Mouse (Mus musculus) myocyte (in vitro differentiated cells): Measurements from ENCODE around the gene Inpp4b. TPM values are rescaled to one million over a fixed set of nuclear protein-coding genes. Genes with fewer than 3 reads are reported as not detected.

ENCODE experiments used
- H3K27me3 ChIP-seq: one replicate; pipeline ENCODE4 v1.6.1; 2011; ENCODE audit not compliant: control insufficient read depth, insufficient read depth, insufficient read length
- H3K36me3 ChIP-seq: one replicate; pipeline ENCODE4 v1.6.1; 2011; ENCODE audit not compliant: control insufficient read depth, insufficient read depth
- H3K4me2 ChIP-seq: one replicate; pipeline ENCODE4 v1.6.1; 2011; ENCODE audit warnings: low read depth, control low read depth
- H3K4me3 ChIP-seq: one replicate; pipeline ENCODE4 v1.5.1; 2011; ENCODE audit warnings: mild to moderate bottlenecking, control low read depth, moderate library complexity
- H3K79me2 ChIP-seq: one replicate; pipeline ENCODE4 v1.6.1; 2011; ENCODE audit not compliant: control insufficient read depth, insufficient read depth
- H3ac ChIP-seq: one replicate; pipeline ENCODE4 v1.6.1; 2011; ENCODE audit not compliant: control insufficient read depth, insufficient read length
- CEBPB ChIP-seq: IDR thresholded peaks from 2 replicates; pipeline ENCODE4 v1.6.1; 2011; ENCODE audit warnings: mild to moderate bottlenecking, moderate library complexity; ENCODE audit not compliant: poor library complexity, insufficient read depth, severe bottlenecking
- E2F4 ChIP-seq: IDR thresholded peaks from one replicate; pipeline ENCODE4 v1.6.1; 2011; ENCODE audit warnings: mild to moderate bottlenecking, control low read depth, moderate library complexity; ENCODE audit not compliant: insufficient read depth
- MAX ChIP-seq: IDR thresholded peaks from one replicate; pipeline ENCODE4 v1.6.1; 2011; ENCODE audit warnings: low read depth, mild to moderate bottlenecking, control low read depth
- MYOD1 ChIP-seq, 3 experiments: IDR thresholded peaks; one replicate each; pipeline ENCODE4 v1.6.1; 2011; ENCODE audit warnings: control low read depth in 2 of 3, low read depth in 2 of 3, mild to moderate bottlenecking in 2 of 3, moderate library complexity in 1 of 3; ENCODE audit not compliant: insufficient read length in 2 of 3, control insufficient read depth in 1 of 3
- MYOG ChIP-seq, 3 experiments: IDR thresholded peaks; one replicate each; pipeline ENCODE4 v1.6.1; 2011; ENCODE audit warnings: control low read depth in 2 of 3, low read depth in 2 of 3, mild to moderate bottlenecking in 2 of 3; ENCODE audit not compliant: insufficient read length in 2 of 3, control insufficient read depth in 1 of 3, insufficient read depth in 1 of 3
- POLR2A ChIP-seq: IDR thresholded peaks from one replicate; pipeline ENCODE4 v1.6.1; 2011; ENCODE audit warnings: low read depth, mild to moderate bottlenecking, control low read depth, moderate library complexity; ENCODE audit not compliant: insufficient read length
- POLR2AphosphoS2 ChIP-seq: IDR thresholded peaks from one replicate; pipeline ENCODE4 v1.6.1; 2011; ENCODE audit warnings: low read depth, control low read depth; ENCODE audit not compliant: insufficient read length
- REST ChIP-seq: IDR thresholded peaks from one replicate; pipeline ENCODE4 v1.6.1; 2011; ENCODE audit warnings: mild to moderate bottlenecking, control low read depth, moderate library complexity; ENCODE audit not compliant: insufficient read depth, insufficient read length
- SRF ChIP-seq: IDR thresholded peaks from one replicate; pipeline ENCODE4 v1.6.1; 2011; ENCODE audit warnings: low read depth; ENCODE audit not compliant: control insufficient read depth, insufficient read length
- TCF12 ChIP-seq: IDR thresholded peaks from one replicate; pipeline ENCODE4 v1.6.1; 2011; ENCODE audit warnings: mild to moderate bottlenecking, control low read depth; ENCODE audit not compliant: poor library complexity, insufficient read depth, severe bottlenecking
- TCF3 ChIP-seq: IDR thresholded peaks from one replicate; pipeline ENCODE4 v1.6.1; 2011; ENCODE audit warnings: low read depth, control low read depth; ENCODE audit not compliant: insufficient read length
- USF1 ChIP-seq: IDR thresholded peaks from one replicate; pipeline ENCODE4 v1.6.1; 2011; ENCODE audit warnings: low read depth, mild to moderate bottlenecking, control low read depth, moderate library complexity
- polyA plus RNA-seq: library from polyadenylated mRNA; unstranded; fragments of >200 nt; fragmentation: generic; extraction: Trizol; gene quantifications from one replicate; pipeline ENCODE4 v1.2.1, GENCODE M21; 2012; ENCODE audit warnings: missing spikeins

Inpp4b gene
- polyA plus RNA-seq, 1 experiment, result 5.6 TPM

- no peak overlapping the region for H3K4me2 ChIP-seq
- TF ChIP-seq MYOG (IDR thresholded peaks at IDR 0.05; ENCODE audit: control insufficient read depth in 1 of 3, insufficient read depth in 1 of 3, insufficient read length in 2 of 3, low read depth in 2 of 3), result no peak
- no peak for TF ChIP-seq REST
- no peak for TF ChIP-seq MYOD1 (IDR thresholded peaks at IDR 0.05; ENCODE audit: control insufficient read depth in 1 of 3, insufficient read length in 2 of 3, low read depth in 2 of 3)
- no peak for TF ChIP-seq MAX
- TF ChIP-seq CEBPB, result no peak
- TF ChIP-seq POLR2AphosphoS2, result no peak
- TF ChIP-seq SRF, result no peak
- TF ChIP-seq E2F4, result no peak
- no peak for TF ChIP-seq TCF12
- no peak for TF ChIP-seq USF1
- no peak for TF ChIP-seq TCF3
- TF ChIP-seq POLR2A, result no peak
- no peak overlapping the region for H3ac ChIP-seq
- H3K4me3 ChIP-seq, result no peak overlapping the region
- H3K79me2 ChIP-seq, result no peaks in the 10 kb centered on the region
- H3K27me3 ChIP-seq, result no peaks in the 10 kb centered on the region
- no peaks in the 10 kb centered on the region for H3K36me3 ChIP-seq
Observed at GRCm38 (mm10) chr8:81601136-81601535, 258.8 kb downstream of the Inpp4b start.

DNA sequence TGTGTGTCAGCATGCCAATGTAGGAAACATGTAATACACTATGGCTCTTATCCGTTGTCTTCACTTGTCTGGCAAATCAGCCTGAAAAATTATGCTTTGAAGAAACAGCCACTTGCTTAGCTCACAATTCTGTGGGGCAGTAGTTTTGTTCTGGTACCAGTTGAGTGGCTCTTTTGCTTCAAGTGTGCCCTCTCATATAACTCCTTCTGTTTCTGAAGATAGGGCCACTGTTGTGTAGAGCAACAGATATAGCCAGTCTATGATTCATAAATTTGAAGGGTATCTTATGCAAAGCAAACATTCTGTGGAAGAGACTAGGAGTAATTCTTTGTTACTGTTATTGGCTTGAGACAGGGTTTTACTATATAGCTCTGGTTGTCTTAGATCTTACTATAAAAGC is 265.7 kb downstream of the Inpp4b start:
- no peaks in the 10 kb centered on the region for H3K27me3 ChIP-seq
- H3K4me3 ChIP-seq, result no peak overlapping the region
- H3K4me2 ChIP-seq, result no peak overlapping the region
- no peak overlapping the region for H3ac ChIP-seq
- H3K36me3 ChIP-seq, result no peaks in the 10 kb centered on the region
- H3K79me2 ChIP-seq, result no peaks in the 10 kb centered on the region
- TF ChIP-seq CEBPB (no peak), TCF3 (no peak), MYOG (IDR thresholded peaks at IDR 0.05; ENCODE audit: control insufficient read depth in 1 of 3, insufficient read depth in 1 of 3, insufficient read length in 2 of 3, low read depth in 2 of 3) (no peak), TCF12 (no peak)

GRCm38 (mm10) chr8:81609064-81609463 is 266.7 kb downstream of the Inpp4b start:
- H3K4me2 ChIP-seq, result no peak overlapping the region
- no peaks in the 10 kb centered on the region for H3K36me3 ChIP-seq
- no peak overlapping the region for H3K4me3 ChIP-seq
- TF ChIP-seq MYOG (IDR thresholded peaks at IDR 0.05; ENCODE audit: control insufficient read depth in 1 of 3, insufficient read depth in 1 of 3, insufficient read length in 2 of 3, low read depth in 2 of 3), result no peak
- TF ChIP-seq TCF3, result no peak
- TF ChIP-seq POLR2A, result no peak
- no peak for TF ChIP-seq CEBPB
- no peak for TF ChIP-seq MYOD1 (IDR thresholded peaks at IDR 0.05; ENCODE audit: control insufficient read depth in 1 of 3, insufficient read length in 2 of 3, low read depth in 2 of 3)
- no peak for TF ChIP-seq E2F4
- no peak for TF ChIP-seq TCF12
- no peak for TF ChIP-seq SRF
- no peak for TF ChIP-seq REST
- no peak for TF ChIP-seq MAX
- TF ChIP-seq USF1, result no peak
- TF ChIP-seq POLR2AphosphoS2, result no peak
- H3K27me3 ChIP-seq, result no peaks in the 10 kb centered on the region
- no peak overlapping the region for H3ac ChIP-seq
- H3K79me2 ChIP-seq, result no peaks in the 10 kb centered on the region

GRCm38 (mm10) chr8:81612611-81613010 is 270.3 kb downstream of the Inpp4b start:
- Histone ChIP-seq H3K27me3 (no peaks in the 10 kb centered on the region), H3K4me2 (no peak overlapping the region), H3ac (no peak overlapping the region), H3K79me2 (no peaks in the 10 kb centered on the region), H3K36me3 (no peaks in the 10 kb centered on the region), H3K4me3 (no peak overlapping the region)
- TF ChIP-seq MYOG (IDR thresholded peaks at IDR 0.05; ENCODE audit: control insufficient read depth in 1 of 3, insufficient read depth in 1 of 3, insufficient read length in 2 of 3, low read depth in 2 of 3), result no peak
- TF ChIP-seq USF1, result no peak
- TF ChIP-seq SRF, result no peak
- no peak for TF ChIP-seq POLR2AphosphoS2
- no peak for TF ChIP-seq REST

DNA sequence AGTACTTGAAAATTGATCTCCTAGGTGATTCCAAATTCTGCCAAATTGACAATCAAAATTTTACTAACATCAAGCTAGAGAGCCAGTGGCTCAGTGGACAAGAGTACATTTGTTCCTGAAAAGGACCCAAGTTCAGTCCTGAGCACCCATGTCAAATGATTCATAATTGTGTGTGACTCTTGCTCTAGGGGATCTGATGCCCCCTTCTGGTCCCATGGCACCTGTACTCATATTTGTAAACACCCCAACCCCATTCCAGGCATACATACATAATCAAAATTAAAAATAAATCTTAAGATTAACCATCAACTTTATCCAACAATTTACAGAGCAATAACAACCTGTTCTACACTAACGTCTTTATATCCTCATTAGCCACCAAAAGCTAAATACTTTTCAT is 271.8 kb downstream of the Inpp4b start:
- Histone ChIP-seq H3K27me3 (no peaks in the 10 kb centered on the region), H3K4me2 (no peak overlapping the region), H3K79me2 (no peaks in the 10 kb centered on the region), H3ac (no peak overlapping the region), H3K36me3 (no peaks in the 10 kb centered on the region), H3K4me3 (no peak overlapping the region)
- TF ChIP-seq REST (no peak), TCF3 (no peak), TCF12 (no peak), MAX (no peak), CEBPB (no peak), POLR2A (no peak), MYOG (IDR thresholded peaks at IDR 0.05; ENCODE audit: control insufficient read depth in 1 of 3, insufficient read depth in 1 of 3, insufficient read length in 2 of 3, low read depth in 2 of 3) (no peak), SRF (no peak)
